Mouse (Mus musculus) lung, postnatal 0 days (tissue): ENCODE results near the gene R3hdm4. TPM values are rescaled to one million over a fixed set of nuclear protein-coding genes. Genes with fewer than 3 reads are reported as not detected.

Source experiments
- ATAC-seq: fragments of 200-750 bp; cut with Nextera tagmentation; 2 replicates; pipeline ENCODE4 v1.8.0; 2017; ENCODE audit warnings: moderate library complexity
- DNase-seq: peaks from one replicate; pipeline ENCODE4 v3.0.0-alpha.2; 2016; ENCODE audit warnings: low spot score
- H3K27ac ChIP-seq: fragments of 300-500 bp; sonication (generic); 2 replicates; pipeline ENCODE4 v1.5.1; 2014; ENCODE audit warnings: antibody characterized with exemption, mild to moderate bottlenecking, low read length, mixed read lengths
- H3K27me3 ChIP-seq: fragments of 300-500 bp; sonication (generic); replicated peaks from 2 replicates; pipeline ENCODE4 v1.6.1; 2014; ENCODE audit warnings: low read length, mixed read lengths; ENCODE audit not compliant: insufficient read depth
- H3K36me3 ChIP-seq: fragments of 300-500 bp; sonication (generic); 2 replicates; pipeline ENCODE4 v1.6.1; 2014; ENCODE audit warnings: low read length, mixed read lengths; ENCODE audit not compliant: insufficient read depth
- H3K4me1 ChIP-seq: fragments of 300-500 bp; sonication (generic); 2 replicates; pipeline ENCODE4 v1.6.1; 2014; ENCODE audit warnings: antibody characterized with exemption, low read depth, low read length, mixed read lengths; ENCODE audit not compliant: insufficient read depth
- H3K4me2 ChIP-seq: fragments of 300-500 bp; sonication (generic); replicated peaks from 2 replicates; pipeline ENCODE4 v1.6.1; 2014; ENCODE audit warnings: low read depth, mild to moderate bottlenecking, low read length, moderate library complexity, mixed read lengths
- H3K4me3 ChIP-seq: fragments of 300-500 bp; sonication (generic); 2 replicates; pipeline ENCODE4 v1.5.1; 2014; ENCODE audit warnings: low read depth, low read length
- H3K9ac ChIP-seq: fragments of 300-500 bp; sonication (generic); replicated peaks from 2 replicates; pipeline ENCODE4 v1.6.1; 2014; ENCODE audit warnings: low read depth, mild to moderate bottlenecking
- H3K9me3 ChIP-seq: fragments of 300-500 bp; sonication (generic); 2 replicates; pipeline ENCODE4 v1.6.1; 2016; ENCODE audit warnings: low read length, mixed read lengths
- CTCF ChIP-seq: IDR thresholded peaks from 2 replicates; pipeline ENCODE4 v1.5.1; 2016; ENCODE audit warnings: antibody characterized with exemption, mild to moderate bottlenecking
- EP300 ChIP-seq: IDR thresholded peaks from 2 replicates; pipeline ENCODE4 v1.6.1; 2016; ENCODE audit warnings: antibody characterized with exemption, mild to moderate bottlenecking, control low read depth
- WGBS: fragments of 180-500 bp; shearing (Covaris S2); extraction: QIAGEN DNeasy Blood & Tissue Kit; methylation state at CpG from one replicate; pipeline ENCODE4 v1.1.7; 2014; 5-methylcytosine and 5-hydroxymethylcytosine counted together
- polyA plus RNA-seq: library from polyadenylated mRNA; unstranded; fragments of >200 nt; fragmentation: Nextera tagmentation; extraction: Ambion mirVana; gene quantifications from 2 replicates; pipeline ENCODE4 v1.2.1, GENCODE M21; 2015

The R3hdm4 gene
- polyA plus RNA-seq, 1 experiment from 2014 or later, result 129 TPM

DNA sequence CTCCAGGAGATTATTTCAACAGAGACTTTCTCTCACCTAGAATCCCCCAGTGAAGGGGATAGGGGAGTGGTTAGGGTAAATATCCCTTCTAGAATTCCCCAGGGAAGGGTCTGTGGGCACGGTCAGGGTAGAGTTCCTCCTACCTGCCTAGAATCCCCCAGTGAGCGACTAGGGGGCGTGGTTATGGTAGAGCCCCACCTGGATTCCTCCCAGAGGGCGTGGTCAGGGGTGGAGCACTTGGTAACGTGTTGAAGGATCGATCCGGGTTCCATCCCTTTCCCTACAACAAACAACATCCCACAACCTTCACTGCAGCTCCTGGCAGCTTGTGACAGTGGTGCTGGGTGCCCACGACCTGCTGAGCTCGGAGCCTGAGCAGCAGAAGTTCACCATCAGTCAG is 40.3 kb downstream of the R3hdm4 start:
- H3K4me2 ChIP-seq, result no peak overlapping the region

DNA sequence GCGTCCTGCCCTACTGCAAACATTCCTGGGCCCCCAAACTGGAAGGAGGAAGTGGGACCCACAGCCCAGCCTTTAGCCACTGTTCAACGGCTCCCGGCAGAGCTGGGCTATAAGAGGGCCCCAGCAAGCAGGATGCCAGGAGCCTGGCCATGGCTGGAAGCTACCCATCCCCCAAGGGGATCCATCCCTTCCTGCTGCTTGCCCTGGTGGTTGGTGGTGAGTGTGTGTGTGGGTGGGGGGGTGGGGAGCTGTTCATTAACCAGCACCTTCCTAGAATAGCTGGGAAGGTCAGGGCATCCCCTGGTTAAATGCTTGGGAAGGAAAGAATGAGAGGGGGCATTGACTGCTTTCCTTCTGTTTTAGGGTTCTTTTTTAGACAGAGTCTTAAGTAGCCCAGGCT is 41.5 kb downstream of the R3hdm4 start:
- H3K27me3 ChIP-seq, result no peaks in the 10 kb centered on the region
- H3K9ac ChIP-seq, result no peak overlapping the region
- H3K4me1 ChIP-seq, result 0 out of 2 replicates have a peak, but pooled peaks cover 3% of the 10 kb centered on the region
- no peak overlapping the region for H3K27ac ChIP-seq
- DNase-seq (no peak), ATAC-seq (no peak)
- H3K4me2 ChIP-seq, result no peak overlapping the region
- WGBS, result 31% methylated on average over 3 of the region's 3 CpGs
- no peaks in the 10 kb centered on the region for H3K9me3 ChIP-seq
- no peaks in the 10 kb centered on the region for H3K36me3 ChIP-seq
- TF ChIP-seq CTCF (no peak), EP300 (no peak)
- H3K4me3 ChIP-seq, result no peak overlapping the region

More for the DNA sequence above, 40.3 kb downstream of the R3hdm4 start:
- Histone ChIP-seq H3K4me1 (0 out of 2 replicates have a peak, but pooled peaks cover 4% of the 10 kb centered on the region), H3K27me3 (no peaks in the 10 kb centered on the region), H3K4me3 (no peak overlapping the region), H3K9ac (no peak overlapping the region), H3K9me3 (no peaks in the 10 kb centered on the region), H3K27ac (no peak overlapping the region), H3K36me3 (no peaks in the 10 kb centered on the region)
- ATAC-seq (no peak), DNase-seq (no peak)
- 22% methylated on average over 9 of the region's 9 CpGs for WGBS
- TF ChIP-seq CTCF (no peak), EP300 (no peak)

DNA sequence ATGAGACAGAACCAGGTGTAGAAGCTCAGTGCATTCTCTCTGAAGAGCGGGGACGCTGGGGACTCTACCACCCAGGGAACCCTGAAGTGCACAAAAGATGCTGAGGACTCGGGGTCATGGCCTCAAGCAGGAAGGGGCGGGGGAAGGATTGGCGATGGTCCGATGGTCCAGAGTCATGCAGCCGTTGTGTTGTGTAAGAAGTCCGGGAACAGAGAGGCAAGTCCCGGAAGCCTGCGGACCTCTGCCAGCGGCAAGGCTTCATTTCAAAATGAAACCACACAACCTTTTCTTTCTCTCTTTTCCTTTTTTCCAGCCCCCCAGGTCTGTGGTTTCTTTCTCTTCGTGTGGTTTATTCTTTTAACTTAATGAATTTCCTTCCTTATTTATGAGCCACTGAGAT is 43.3 kb downstream of the R3hdm4 start:
- WGBS, result 34% methylated on average over 12 of the region's 12 CpGs

DNA sequence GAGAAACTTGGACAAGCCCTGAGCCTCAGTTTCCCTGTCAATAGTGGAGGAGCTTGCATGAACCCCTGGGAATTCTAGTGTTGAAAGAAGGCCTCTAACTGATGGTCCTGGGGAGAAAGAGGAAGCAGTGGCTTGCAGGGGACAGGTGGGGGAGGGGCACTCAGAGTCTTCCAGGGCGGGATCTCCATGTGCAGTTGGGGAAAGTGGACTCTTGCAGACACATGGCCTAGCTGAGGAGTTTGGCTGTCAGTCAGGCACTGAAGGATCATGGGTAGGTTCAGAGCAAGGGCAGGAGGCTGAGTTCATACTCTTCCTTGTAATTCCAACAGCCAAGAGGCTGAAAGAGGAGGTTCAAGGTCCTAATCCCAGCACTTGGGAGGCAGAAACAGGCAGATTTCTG is 43.8 kb downstream of the R3hdm4 start:
- Histone ChIP-seq H3K4me1 (0 out of 2 replicates have a peak, but pooled peaks cover 3% of the 10 kb centered on the region), H3K27me3 (no peaks in the 10 kb centered on the region), H3K4me3 (no peak overlapping the region), H3K4me2 (no peak overlapping the region), H3K9ac (no peak overlapping the region), H3K27ac (no peak overlapping the region), H3K9me3 (no peaks in the 10 kb centered on the region), H3K36me3 (no peaks in the 10 kb centered on the region)
- DNase-seq, result peak; percentile 35
- TF ChIP-seq CTCF (no peak), EP300 (no peak)
- 46% methylated on average over 1 of the region's 1 CpGs for WGBS
- no peak for ATAC-seq

More for the DNA sequence above, 43.3 kb downstream of the R3hdm4 start:
- peak; percentile 77 for DNase-seq
- no peaks in the 10 kb centered on the region for H3K27me3 ChIP-seq
- peak; percentile 52 for ATAC-seq
- H3K9me3 ChIP-seq, result no peaks in the 10 kb centered on the region
- no peaks in the 10 kb centered on the region for H3K36me3 ChIP-seq
- TF ChIP-seq EP300 (peak; percentile 21; the same call in 1 of the 2 replicates), CTCF (no peak)
- H3K4me1 ChIP-seq, result 0 out of 2 replicates have a peak, but pooled peaks cover 3% of the 10 kb centered on the region
- H3K27ac ChIP-seq, result peak overlapping the region; percentile 43; the same call in 1 of the 2 replicates
- no peak overlapping the region for H3K4me3 ChIP-seq
- no peak overlapping the region; the same call in 1 of the 2 replicates for H3K4me2 ChIP-seq
- H3K9ac ChIP-seq, result no peak overlapping the region

DNA sequence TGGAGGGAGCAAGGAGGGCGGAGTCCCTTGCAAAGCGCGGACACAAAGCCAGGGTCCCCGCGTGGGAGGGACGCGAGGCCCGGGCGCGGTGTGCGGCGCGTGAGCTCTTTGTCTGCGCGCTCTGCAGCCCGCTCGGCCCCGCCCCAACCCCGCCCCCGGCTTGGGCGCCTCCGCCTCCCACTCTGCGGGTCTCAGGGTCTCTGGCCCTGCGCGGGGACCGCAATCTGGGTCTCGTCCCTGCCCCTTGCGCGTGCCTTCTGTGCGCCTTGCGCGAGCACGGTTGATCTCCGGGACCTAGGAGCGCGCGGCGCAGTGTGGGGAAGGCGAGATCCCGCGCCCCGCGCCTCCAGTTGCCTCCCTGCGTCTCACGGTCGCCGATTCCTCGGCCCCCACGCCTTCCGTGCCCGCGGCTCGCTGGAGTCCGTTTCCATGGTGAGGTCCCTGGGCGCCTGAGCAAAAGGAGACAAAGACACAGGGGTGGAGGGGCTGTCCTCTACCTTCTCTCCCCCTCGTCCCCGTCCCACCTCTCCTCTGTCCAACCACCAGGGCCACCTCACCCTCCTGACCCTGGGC is 46.6 kb downstream of the R3hdm4 start, which contains the start of the genes Prtn3 and Plppr3:
Gene Prtn3 (plus strand): TSS at position 187 of the 573 bp plus-strand sequence.
Gene Plppr3 (minus strand): TSS at position 345 of the 573 bp plus-strand sequence.
- Histone ChIP-seq H3K9me3 (no peaks in the 10 kb centered on the region), H3K9ac (peak within 1 kb of the TSS; percentile 19; the same call in 1 of the 2 replicates), H3K27me3 (no peaks in the 10 kb centered on the region), H3K27ac (no peak within 1 kb of the TSS), H3K36me3 (no peaks in the 10 kb centered on the region), H3K4me2 (peak within 1 kb of the TSS; percentile 99), H3K4me1 (0 out of 2 replicates have a peak, but pooled peaks cover 3% of the 10 kb centered on the region), H3K4me3 (peak within 1 kb of the TSS; percentile 49)
- no peak for DNase-seq
- TF ChIP-seq CTCF, result no peak
- TF ChIP-seq EP300, result no peak
- peak; percentile 44 for ATAC-seq
- WGBS, result 7% methylated on average over 27 of the region's 57 CpGs

DNA sequence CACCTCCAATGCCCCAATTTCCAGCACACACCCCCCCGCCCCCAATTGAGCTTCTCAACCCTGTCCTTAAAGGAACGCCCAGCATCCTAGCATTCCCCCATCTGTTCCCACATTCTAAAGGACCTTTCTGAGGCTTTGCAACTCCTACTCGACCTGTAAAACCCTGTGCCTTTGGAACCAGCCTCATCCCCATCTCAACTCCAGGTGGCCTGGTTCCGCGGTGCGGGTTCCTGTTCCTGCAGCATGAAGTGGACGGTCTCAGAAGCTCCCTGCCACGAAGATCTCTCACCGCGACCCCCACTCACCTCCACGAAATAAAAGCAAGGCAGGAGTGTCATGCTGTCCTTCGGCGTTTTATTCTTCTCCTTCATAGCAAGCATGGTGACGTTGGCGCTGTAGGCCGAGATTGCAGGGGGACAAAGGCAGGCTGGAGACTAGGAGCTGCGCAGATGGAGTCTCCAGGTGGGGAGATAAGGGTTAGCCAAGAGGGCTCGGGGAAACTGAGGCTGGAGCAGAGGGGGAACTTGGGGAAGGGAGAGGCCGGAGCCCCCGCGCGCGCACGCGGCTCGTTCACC is 47.2 kb downstream of the R3hdm4 start:
- Histone ChIP-seq H3K4me1 (0 out of 2 replicates have a peak, but pooled peaks cover 3% of the 10 kb centered on the region), H3K9me3 (no peaks in the 10 kb centered on the region), H3K36me3 (no peaks in the 10 kb centered on the region), H3K9ac (no peak overlapping the region), H3K4me3 (peak overlapping the region; percentile 49), H3K27ac (no peak overlapping the region), H3K4me2 (peak overlapping the region; percentile 99), H3K27me3 (no peaks in the 10 kb centered on the region)
- DNase-seq (no peak), ATAC-seq (no peak)
- TF ChIP-seq EP300 (no peak), CTCF (no peak)
- WGBS, result 3% methylated on average over 22 of the region's 26 CpGs
